In the genomic region with DNA sequence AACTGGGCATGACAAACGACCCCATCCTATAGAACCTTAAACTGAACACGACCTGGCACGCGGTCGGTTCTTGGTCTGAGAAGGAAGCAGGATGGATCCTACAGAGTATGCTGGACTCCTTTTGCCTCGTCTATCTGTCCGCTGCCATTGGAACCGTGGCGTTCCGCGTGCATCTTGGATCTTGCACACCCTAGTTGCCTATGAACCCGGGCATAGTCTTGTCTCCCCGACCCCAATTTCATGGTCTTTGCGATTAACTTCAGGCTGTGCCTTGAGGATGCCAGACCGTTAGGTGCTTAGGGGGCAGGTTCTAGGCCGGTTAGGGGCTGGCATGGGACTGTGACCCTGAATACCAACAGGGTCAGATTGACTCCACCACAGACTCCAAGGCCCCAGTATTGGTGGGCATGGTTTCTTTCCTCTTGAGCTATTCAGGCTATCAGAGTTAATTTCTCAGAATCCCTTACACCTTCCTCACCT, we compare ENCODE assay signal across 9 mouse cellular contexts. TPM values are rescaled to one million over a fixed set of nuclear protein-coding genes. Genes with fewer than 3 reads are reported as not detected.
DNase-seq lines count a peak whose midpoint lies in the region; ATAC-seq and TF ChIP-seq lines count a peak whose summit lies in the region.
"Had no signal": no experiment of that assay in that cellular context is flagged by ENCODE, and none has a peak within 500 bp of the region (broad histone marks: within the 10 kb centered on the region; RNA-seq: fewer than 3 reads in every experiment).

No protein-coding gene starts in this region.

- H3K4me2 ChIP-seq in intestine, embryonic 16.5 days (ENCODE audit: low read depth, low read length), result peak overlapping the region; percentile 80
- peak overlapping the region; percentile 100 for H3K4me2 ChIP-seq in neural tube, embryonic 14.5 days (ENCODE audit: low read depth, low read length)

- no peak for TF ChIP-seq CTCF in lung, adult 2 months (IDR thresholded peaks at IDR 0.05; ENCODE audit: insufficient read depth, low read length)

- peaks cover 19% of the 10 kb centered on the region for H3K4me1 ChIP-seq in lung, adult 2 months (ENCODE audit: control insufficient read depth, insufficient read depth, low read length)
- peaks cover 54% of the 10 kb centered on the region for H3K4me1 ChIP-seq in forebrain, embryonic 10.5 days
- H3K4me1 ChIP-seq in intestine, embryonic 16.5 days (ENCODE audit: control insufficient read depth, insufficient read depth, low read length), result peaks cover 26% of the 10 kb centered on the region
- H3K4me1 ChIP-seq in neural tube, embryonic 14.5 days (ENCODE audit: control insufficient read depth, insufficient read depth, low read length), result peaks cover 34% of the 10 kb centered on the region

- peak overlapping the region; percentile 97 for H3K27ac ChIP-seq in forebrain, embryonic 10.5 days
- H3K27ac ChIP-seq in intestine, embryonic 16.5 days (ENCODE audit: low read length), result peak overlapping the region; percentile 92
- H3K27ac ChIP-seq in neural tube, embryonic 14.5 days (ENCODE audit: low read depth, low read length), result peak overlapping the region; percentile 98

- H3K36me3 ChIP-seq in forebrain, embryonic 10.5 days (replicated peaks), result peaks cover 20% of the 10 kb centered on the region
- H3K36me3 ChIP-seq in intestine, embryonic 16.5 days (ENCODE audit: control insufficient read depth, insufficient read depth, low read length), result no peaks in the 10 kb centered on the region
- no peaks in the 10 kb centered on the region for H3K36me3 ChIP-seq in neural tube, embryonic 14.5 days (ENCODE audit: control insufficient read depth, insufficient read depth, low read length)

- ATAC-seq in intestine, embryonic 16.5 days, result no peak
- no peak for ATAC-seq in neural tube, embryonic 14.5 days (ENCODE audit: low read depth)
- ATAC-seq: activated CD4-positive, CD25-positive, alpha-beta regulatory T cell, adult 4 months had no signal

- H3K9me3 ChIP-seq in forebrain, embryonic 10.5 days, result no peaks in the 10 kb centered on the region
- H3K9me3 ChIP-seq in intestine, embryonic 16.5 days (ENCODE audit: control insufficient read depth, low read length), result no peaks in the 10 kb centered on the region
- no peaks in the 10 kb centered on the region for H3K9me3 ChIP-seq in neural tube, embryonic 14.5 days (ENCODE audit: control insufficient read depth, low read length)

- no peak for DNase-seq in lung, adult 2 months
- no peak for DNase-seq in lung, adult 18-20 months
- no peak for DNase-seq in forebrain, embryonic 10.5 days (ENCODE audit: extremely low spot score, low spot score)
- DNase-seq in layer of hippocampus, postnatal 36 days, result no peak
- DNase-seq in layer of hippocampus, adult 18-20 months (ENCODE audit: low spot score in 2 of 2), result no peak

- 20% methylated on average over 16 of the region's 16 CpGs for WGBS in lung, adult 2 months
- WGBS in forebrain, embryonic 10.5 days, result 14% methylated on average over 16 of the region's 16 CpGs
- 14% methylated on average over 16 of the region's 16 CpGs for WGBS in intestine, embryonic 16.5 days
- WGBS in neural tube, embryonic 14.5 days, result 6% methylated on average over 16 of the region's 16 CpGs

- H3K27me3 ChIP-seq in forebrain, embryonic 10.5 days (ENCODE audit: poor library complexity, severe bottlenecking), result peaks cover 27% of the 10 kb centered on the region
- no peaks in the 10 kb centered on the region for H3K27me3 ChIP-seq in intestine, embryonic 16.5 days (replicated peaks; ENCODE audit: control insufficient read depth, insufficient read depth, low read length)
- no peaks in the 10 kb centered on the region for H3K27me3 ChIP-seq in neural tube, embryonic 14.5 days (ENCODE audit: control insufficient read depth, insufficient read depth, low read length)

- TF ChIP-seq POLR2A in lung, adult 2 months (IDR thresholded peaks at IDR 0.05; ENCODE audit: borderline replicate concordance, extremely low read depth, low read depth, low read length), result no peak

- peak overlapping the region; percentile 87 for H3K9ac ChIP-seq in intestine, embryonic 16.5 days (ENCODE audit: low read depth, low read length)
- peak overlapping the region; percentile 99 for H3K9ac ChIP-seq in neural tube, embryonic 14.5 days (replicated peaks; ENCODE audit: low read depth, low read length)

- H3K4me3 ChIP-seq in lung, adult 2 months (replicated peaks; ENCODE audit: extremely low read depth, low read depth, low read length), result peak overlapping the region; percentile 40
- H3K4me3 ChIP-seq in forebrain, embryonic 10.5 days, result peak overlapping the region; percentile 98
- H3K4me3 ChIP-seq in intestine, embryonic 16.5 days (ENCODE audit: low read length), result peak overlapping the region; percentile 77
- peak overlapping the region; percentile 96 for H3K4me3 ChIP-seq in neural tube, embryonic 14.5 days (ENCODE audit: low read depth, low read length)

RNA-seq across cellular contexts. Expression of gene Soga1, which starts 0.7 kb away (rescaled TPM):
- 34.1 and 37.1 TPM in 2 replicates for polyA plus RNA-seq in lung, adult 2 months (2012; rRNA removed)
- 3.5 and 4.0 TPM in 2 replicates for polyA plus RNA-seq in forebrain, embryonic 10.5 days (2016; fragmentation: Nextera tagmentation; extraction: Ambion mirVana)
- polyA plus RNA-seq in intestine, embryonic 16.5 days (2015; fragmentation: Nextera tagmentation; extraction: Ambion mirVana), result 1.2 and 1.3 TPM in 2 replicates
- polyA plus RNA-seq in neural tube, embryonic 14.5 days (2014; fragmentation: Nextera tagmentation; extraction: Ambion mirVana), result 10.0 and 10.2 TPM in 2 replicates
- total RNA-seq in layer of hippocampus, postnatal 36 days (2021), result 10 to 100 TPM; 37.4 to 37.6 TPM
- 10 to 100 TPM; 32.4 to 34.1 TPM for total RNA-seq in layer of hippocampus, adult 18-20 months (2021)

RNA-seq across cellular contexts. Expression of gene Tldc2, which starts 7.1 kb away (rescaled TPM):
- not detected in 2 replicates for polyA plus RNA-seq in lung, adult 2 months (2012; rRNA removed)
- not detected in 2 replicates for polyA plus RNA-seq in forebrain, embryonic 10.5 days (2016; fragmentation: Nextera tagmentation; extraction: Ambion mirVana)
- not detected in 2 replicates for polyA plus RNA-seq in intestine, embryonic 16.5 days (2015; fragmentation: Nextera tagmentation; extraction: Ambion mirVana)
- polyA plus RNA-seq in neural tube, embryonic 14.5 days (2014; fragmentation: Nextera tagmentation; extraction: Ambion mirVana), result not detected in 2 replicates
- not detected for total RNA-seq in layer of hippocampus, postnatal 36 days (2021)
- not detected for total RNA-seq in layer of hippocampus, adult 18-20 months (2021)
- polyA plus RNA-seq: activated CD4-positive, CD25-positive, alpha-beta regulatory T cell, adult 4 months; gonadal fat pad, adult 2 months had no signal

RNA-seq across cellular contexts. Expression of gene Samhd1, which starts 55.3 kb away (rescaled TPM):
- polyA plus RNA-seq in lung, adult 2 months (2012; rRNA removed), result 69.9 and 85.8 TPM in 2 replicates
- 29.4 and 30.4 TPM in 2 replicates for polyA plus RNA-seq in forebrain, embryonic 10.5 days (2016; fragmentation: Nextera tagmentation; extraction: Ambion mirVana)
- polyA plus RNA-seq in intestine, embryonic 16.5 days (2015; fragmentation: Nextera tagmentation; extraction: Ambion mirVana), result 22.0 and 22.3 TPM in 2 replicates
- polyA plus RNA-seq in neural tube, embryonic 14.5 days (2014; fragmentation: Nextera tagmentation; extraction: Ambion mirVana), result 13.2 and 14.9 TPM in 2 replicates
- 10 to 100 TPM; 15.8 to 16.0 TPM for total RNA-seq in layer of hippocampus, postnatal 36 days (2021)
- total RNA-seq in layer of hippocampus, adult 18-20 months (2021), result 10 to 100 TPM; 11.9 to 12.1 TPM

Comparison
In these comparisons a context has a peak if more than half of its experiments do, and no peak if none do; other contexts are left out.
1. H3K4me3 ChIP-seq: peak in every context shown above with its lines; median percentile 98 in forebrain, embryonic 10.5 days; 96 in neural tube, embryonic 14.5 days; 77 in intestine, embryonic 16.5 days; 40 in lung, adult 2 months.